Mouse (Mus musculus): ENCODE data around the gene Fam205c. TPM values are rescaled to one million over a fixed set of nuclear protein-coding genes. Genes with fewer than 3 reads are reported as not detected.

The Fam205c gene
- polyA plus RNA-seq, 1 experiment from 2014 or later: 0.42 TPM

DNA sequence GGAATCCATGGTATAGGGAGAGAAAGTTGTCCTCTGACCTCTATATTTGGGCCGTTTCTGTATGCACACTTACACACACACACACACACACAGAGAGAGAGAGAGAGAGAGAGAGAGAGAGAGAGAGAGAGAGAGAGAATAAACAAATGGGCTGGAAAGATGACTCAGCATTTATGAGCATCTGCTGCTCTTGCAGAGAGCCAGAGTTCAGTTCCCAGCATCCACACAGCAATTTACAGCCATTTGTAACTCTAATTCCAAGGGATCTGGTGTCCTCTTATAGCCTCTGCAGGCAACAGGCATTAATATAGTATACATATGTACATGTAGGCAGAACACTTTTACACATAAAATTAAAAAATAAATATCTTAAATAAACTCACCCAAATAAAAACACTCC is 29.9 kb upstream of the Fam205c start:
- no peak overlapping the region for H3K27ac ChIP-seq
- H3K9me3 ChIP-seq: no peaks in the 10 kb centered on the region
- H3K36me3 ChIP-seq: no peaks in the 10 kb centered on the region
- 0 out of 2 replicates have a peak, but pooled peaks cover 3% of the 10 kb centered on the region for H3K27me3 ChIP-seq (replicated peaks)
- no peak overlapping the region for H3K4me3 ChIP-seq (replicated peaks)
- no peak overlapping the region for H3K9ac ChIP-seq
- no peaks in the 10 kb centered on the region for H3K4me1 ChIP-seq
- no peak for ATAC-seq (ENCODE audit: insufficient read depth, low FRiP score, low read depth)
- 19% methylated on average over 1 of the region's 1 CpGs for WGBS
- H3K4me2 ChIP-seq: no peak overlapping the region

DNA sequence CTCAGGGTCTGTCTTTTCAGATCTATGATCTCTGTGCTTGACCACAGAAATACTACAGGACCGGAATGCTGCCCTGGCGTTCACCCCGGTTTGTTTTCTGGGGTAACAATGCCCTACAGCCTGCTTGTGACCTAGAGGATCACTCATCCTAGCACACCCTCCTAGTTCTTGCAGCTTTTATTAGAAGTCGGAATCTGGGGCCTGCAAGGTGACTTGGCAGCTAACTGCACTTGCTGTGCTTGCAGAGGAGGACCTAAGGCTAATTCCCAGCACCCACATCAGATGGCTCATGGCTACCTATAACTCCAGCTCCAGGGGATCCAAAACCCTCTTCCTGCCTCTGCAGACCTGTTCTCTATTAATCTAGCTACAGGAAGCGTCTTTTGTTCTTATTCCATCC is 28.7 kb upstream of the Fam205c start:
- Histone ChIP-seq H3K27ac (no peak overlapping the region), H3K4me3 (replicated peaks) (no peak overlapping the region), H3K36me3 (no peaks in the 10 kb centered on the region), H3K27me3 (replicated peaks) (0 out of 2 replicates have a peak, but pooled peaks cover 3% of the 10 kb centered on the region), H3K9ac (no peak overlapping the region), H3K9me3 (no peaks in the 10 kb centered on the region), H3K4me1 (no peaks in the 10 kb centered on the region), H3K4me2 (no peak overlapping the region)
- WGBS: 84% methylated on average over 5 of the region's 5 CpGs
- ATAC-seq (ENCODE audit: insufficient read depth, low FRiP score, low read depth): no peak

DNA sequence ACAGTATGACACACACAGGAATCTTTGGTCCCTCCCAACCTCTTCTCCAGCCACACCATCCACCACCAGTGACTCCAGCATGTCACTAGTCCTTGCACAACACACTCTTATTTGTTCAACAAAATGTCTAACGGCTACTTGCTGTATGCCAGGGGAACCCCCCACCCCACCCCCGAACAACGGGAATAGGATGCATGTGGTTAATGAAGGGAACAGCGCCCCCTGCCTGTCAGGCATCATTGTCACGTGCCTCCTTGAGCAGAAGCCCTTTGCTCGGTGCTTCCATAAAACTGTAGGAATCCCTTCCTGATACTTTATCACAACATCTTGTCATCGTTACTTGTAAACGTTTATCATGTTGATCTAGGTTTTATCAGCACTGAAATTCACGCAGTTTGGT is 28.1 kb upstream of the Fam205c start:
- H3K4me1 ChIP-seq: no peaks in the 10 kb centered on the region
- H3K9ac ChIP-seq: no peak overlapping the region
- no peaks in the 10 kb centered on the region for H3K9me3 ChIP-seq
- H3K4me3 ChIP-seq (replicated peaks): no peak overlapping the region
- H3K36me3 ChIP-seq: no peaks in the 10 kb centered on the region
- H3K27me3 ChIP-seq (replicated peaks): 0 out of 2 replicates have a peak, but pooled peaks cover 3% of the 10 kb centered on the region
- no peak overlapping the region for H3K4me2 ChIP-seq
- no peak overlapping the region for H3K27ac ChIP-seq
- 47% methylated on average over 9 of the region's 9 CpGs for WGBS
- ATAC-seq (ENCODE audit: insufficient read depth, low FRiP score, low read depth): no peak

DNA sequence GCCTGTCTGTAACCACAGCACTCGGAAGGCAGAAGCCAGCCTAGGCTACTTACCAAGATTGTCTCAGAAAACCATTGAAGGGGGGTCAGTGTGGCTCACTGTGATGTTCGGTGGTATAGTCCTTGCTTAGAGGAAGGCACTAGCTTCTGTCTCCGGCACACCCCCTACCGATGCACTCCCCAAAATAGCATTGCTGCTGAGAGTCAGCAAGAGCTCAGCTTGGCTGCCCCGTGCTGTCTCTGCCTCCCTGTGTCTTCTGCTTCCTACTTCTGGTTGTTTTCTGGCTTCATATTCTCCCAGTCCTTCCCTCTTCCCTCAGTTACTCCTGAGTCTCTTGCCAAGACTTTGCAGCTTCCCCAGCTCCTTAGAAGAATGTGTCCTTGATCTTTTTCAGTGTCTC is 26.8 kb upstream of the Fam205c start:
- Histone ChIP-seq H3K36me3 (no peaks in the 10 kb centered on the region), H3K4me2 (no peak overlapping the region), H3K27ac (no peak overlapping the region), H3K9ac (no peak overlapping the region), H3K27me3 (replicated peaks) (0 out of 2 replicates have a peak, but pooled peaks cover 3% of the 10 kb centered on the region), H3K4me1 (no peaks in the 10 kb centered on the region), H3K9me3 (no peaks in the 10 kb centered on the region), H3K4me3 (replicated peaks) (no peak overlapping the region)
- ATAC-seq (ENCODE audit: insufficient read depth, low FRiP score, low read depth): no peak
- 65% methylated on average over 5 of the region's 5 CpGs for WGBS

DNA sequence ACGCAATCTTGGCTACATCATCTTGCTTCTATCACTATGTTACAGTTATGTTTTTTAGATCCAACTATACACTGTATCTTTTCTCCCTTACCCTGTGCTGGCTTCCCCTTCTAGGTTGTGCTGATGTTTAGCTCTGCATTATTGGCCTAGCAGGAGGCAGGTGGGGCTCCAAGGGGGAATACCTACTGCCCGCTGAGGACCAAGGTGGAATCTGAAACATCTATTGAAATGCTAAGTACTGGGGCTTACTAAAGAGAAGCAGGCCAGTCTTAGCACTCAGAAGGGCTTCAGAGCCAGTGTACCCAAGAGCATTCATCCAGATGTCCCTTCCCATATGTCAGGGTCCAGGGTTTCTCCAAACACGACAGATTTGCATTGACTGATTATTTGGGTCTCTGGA is 24.9 kb upstream of the Fam205c start:
- 0 out of 2 replicates have a peak, but pooled peaks cover 3% of the 10 kb centered on the region for H3K27me3 ChIP-seq (replicated peaks)
- H3K4me3 ChIP-seq (replicated peaks): no peak overlapping the region
- no peaks in the 10 kb centered on the region for H3K4me1 ChIP-seq
- H3K27ac ChIP-seq: no peak overlapping the region
- H3K4me2 ChIP-seq: no peak overlapping the region
- H3K9ac ChIP-seq: no peak overlapping the region
- WGBS: 37% methylated on average over 3 of the region's 3 CpGs
- no peaks in the 10 kb centered on the region for H3K9me3 ChIP-seq
- no peak for ATAC-seq (ENCODE audit: insufficient read depth, low FRiP score, low read depth)
- no peaks in the 10 kb centered on the region for H3K36me3 ChIP-seq

DNA sequence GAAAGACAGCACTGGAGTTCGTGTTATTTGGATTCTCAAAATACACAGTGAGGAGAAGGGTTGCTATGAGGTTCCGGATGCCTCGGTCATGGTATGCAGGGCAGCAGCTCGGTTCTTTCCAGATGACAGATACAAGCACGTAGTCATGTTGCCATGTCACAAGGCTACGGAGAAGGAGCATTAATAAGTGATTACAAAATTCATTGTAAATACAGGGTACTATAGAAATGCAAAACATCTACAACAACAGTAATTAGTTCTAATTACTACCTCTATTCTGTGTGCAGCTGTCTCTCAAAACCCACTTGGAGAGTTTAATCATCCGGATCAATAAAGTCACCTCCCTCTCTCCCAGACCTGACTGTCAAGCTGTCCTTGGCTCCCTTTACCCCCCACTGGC is 21.1 kb upstream of the Fam205c start:
- Histone ChIP-seq H3K27me3 (replicated peaks) (no peaks in the 10 kb centered on the region), H3K36me3 (no peaks in the 10 kb centered on the region), H3K27ac (no peak overlapping the region), H3K9me3 (no peaks in the 10 kb centered on the region), H3K4me2 (no peak overlapping the region), H3K4me1 (no peaks in the 10 kb centered on the region), H3K9ac (no peak overlapping the region), H3K4me3 (replicated peaks) (no peak overlapping the region)
- ATAC-seq (ENCODE audit: insufficient read depth, low FRiP score, low read depth): no peak
- 71% methylated on average over 7 of the region's 7 CpGs for WGBS

DNA sequence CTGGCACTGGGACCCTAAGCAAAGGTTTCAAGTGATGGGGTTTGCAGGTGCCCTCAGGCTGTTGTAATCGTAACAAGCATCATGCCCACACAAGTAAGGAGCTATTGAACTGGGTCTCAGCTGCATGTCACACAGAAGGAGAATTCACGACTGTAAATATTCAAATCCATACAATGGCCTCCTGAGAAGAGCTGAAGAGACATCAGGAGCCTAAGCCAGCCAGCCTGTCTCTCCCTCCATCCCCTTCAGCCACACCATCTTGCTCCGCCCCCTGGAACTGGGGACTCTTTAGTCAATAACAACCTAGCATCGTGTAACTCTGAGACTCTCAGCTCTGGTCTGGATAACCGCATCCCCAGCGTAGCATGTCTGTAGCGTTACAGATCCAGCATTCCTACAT is 17.1 kb upstream of the Fam205c start:
- ATAC-seq (ENCODE audit: insufficient read depth, low FRiP score, low read depth): no peak
- Histone ChIP-seq H3K9ac (no peak overlapping the region), H3K27ac (no peak overlapping the region), H3K4me1 (no peaks in the 10 kb centered on the region), H3K9me3 (no peaks in the 10 kb centered on the region), H3K4me3 (replicated peaks) (no peak overlapping the region), H3K4me2 (no peak overlapping the region), H3K36me3 (no peaks in the 10 kb centered on the region), H3K27me3 (replicated peaks) (no peaks in the 10 kb centered on the region)
- 69% methylated on average over 7 of the region's 7 CpGs for WGBS

DNA sequence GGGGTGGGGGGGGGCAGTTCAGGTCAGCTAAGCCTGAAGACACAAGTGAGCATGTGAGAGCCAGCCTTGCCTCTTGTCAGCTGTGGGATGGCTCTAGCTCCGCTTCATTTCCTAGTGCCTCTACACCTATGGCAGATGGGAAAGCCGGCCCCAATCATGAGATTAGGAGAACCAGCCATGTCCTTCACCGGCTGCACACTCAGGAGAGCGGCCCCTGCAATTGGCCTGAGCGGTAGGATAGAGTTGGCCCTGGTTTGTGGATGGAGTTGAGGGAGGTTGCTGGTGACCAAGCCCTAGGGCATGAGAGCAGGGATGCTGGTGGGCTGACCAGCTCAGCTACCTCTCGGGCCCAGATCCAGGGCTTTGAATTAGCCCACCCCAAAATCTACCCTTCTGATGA is 14.8 kb upstream of the Fam205c start:
- H3K27me3 ChIP-seq (replicated peaks): no peaks in the 10 kb centered on the region
- H3K9me3 ChIP-seq: no peaks in the 10 kb centered on the region
- no peak overlapping the region for H3K4me2 ChIP-seq
- WGBS: 92% methylated on average over 6 of the region's 6 CpGs
- no peak overlapping the region for H3K9ac ChIP-seq
- H3K27ac ChIP-seq: no peak overlapping the region
- H3K4me1 ChIP-seq: no peaks in the 10 kb centered on the region
- no peaks in the 10 kb centered on the region for H3K36me3 ChIP-seq
- no peak overlapping the region for H3K4me3 ChIP-seq (replicated peaks)
- ATAC-seq (ENCODE audit: insufficient read depth, low FRiP score, low read depth): no peak

DNA sequence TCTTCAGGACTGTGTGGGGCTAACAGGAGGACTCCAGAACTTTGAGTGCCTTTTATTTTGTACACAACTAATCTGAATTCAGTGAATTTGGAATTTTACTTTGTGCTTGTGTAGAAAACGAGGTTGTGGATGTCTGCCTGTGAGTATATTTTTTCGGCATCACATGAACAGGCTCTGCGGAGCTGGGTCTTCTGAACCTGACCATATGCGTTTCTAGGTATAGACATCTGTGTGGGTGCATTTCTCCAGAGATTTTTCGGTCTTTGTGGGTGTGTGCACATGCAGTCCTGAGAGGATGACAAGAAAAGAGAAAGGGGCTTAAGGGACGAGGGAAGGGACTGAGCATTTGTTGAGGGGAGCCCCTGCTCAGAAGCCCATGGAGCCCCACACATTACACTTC is 12.9 kb upstream of the Fam205c start:
- ATAC-seq (ENCODE audit: insufficient read depth, low FRiP score, low read depth): no peak

DNA sequence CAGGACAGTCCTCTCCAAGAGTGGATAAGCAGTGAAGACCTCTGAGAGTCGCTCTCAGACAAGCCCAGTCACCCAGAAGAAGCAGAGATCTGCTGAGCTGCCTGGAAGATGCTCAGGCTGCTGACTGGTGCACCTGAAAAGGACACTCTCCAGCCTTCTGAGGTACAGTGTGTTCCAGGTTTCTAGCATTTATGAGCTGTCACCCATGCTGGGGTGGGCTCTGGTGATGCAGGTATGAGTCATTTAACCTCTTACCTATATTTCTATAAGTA is 6.6 kb upstream of the Fam205c start:
- no peak overlapping the region for H3K27ac ChIP-seq
- no peak for ATAC-seq (ENCODE audit: insufficient read depth, low FRiP score, low read depth)
- 37% methylated on average over 1 of the region's 1 CpGs for WGBS
- no peaks in the 10 kb centered on the region for H3K4me1 ChIP-seq
- H3K4me2 ChIP-seq: no peak overlapping the region
- H3K27me3 ChIP-seq (replicated peaks): no peaks in the 10 kb centered on the region
- no peak overlapping the region for H3K9ac ChIP-seq
- no peak overlapping the region for H3K4me3 ChIP-seq (replicated peaks)
- H3K9me3 ChIP-seq: no peaks in the 10 kb centered on the region
- H3K36me3 ChIP-seq: no peaks in the 10 kb centered on the region

More for the DNA sequence above, 12.9 kb upstream of the Fam205c start:
- Histone ChIP-seq H3K4me2 (no peak overlapping the region), H3K27ac (no peak overlapping the region), H3K27me3 (replicated peaks) (no peaks in the 10 kb centered on the region), H3K4me1 (no peaks in the 10 kb centered on the region), H3K36me3 (no peaks in the 10 kb centered on the region), H3K9ac (no peak overlapping the region), H3K9me3 (no peaks in the 10 kb centered on the region), H3K4me3 (replicated peaks) (no peak overlapping the region)
- WGBS: 89% methylated on average over 6 of the region's 6 CpGs

DNA sequence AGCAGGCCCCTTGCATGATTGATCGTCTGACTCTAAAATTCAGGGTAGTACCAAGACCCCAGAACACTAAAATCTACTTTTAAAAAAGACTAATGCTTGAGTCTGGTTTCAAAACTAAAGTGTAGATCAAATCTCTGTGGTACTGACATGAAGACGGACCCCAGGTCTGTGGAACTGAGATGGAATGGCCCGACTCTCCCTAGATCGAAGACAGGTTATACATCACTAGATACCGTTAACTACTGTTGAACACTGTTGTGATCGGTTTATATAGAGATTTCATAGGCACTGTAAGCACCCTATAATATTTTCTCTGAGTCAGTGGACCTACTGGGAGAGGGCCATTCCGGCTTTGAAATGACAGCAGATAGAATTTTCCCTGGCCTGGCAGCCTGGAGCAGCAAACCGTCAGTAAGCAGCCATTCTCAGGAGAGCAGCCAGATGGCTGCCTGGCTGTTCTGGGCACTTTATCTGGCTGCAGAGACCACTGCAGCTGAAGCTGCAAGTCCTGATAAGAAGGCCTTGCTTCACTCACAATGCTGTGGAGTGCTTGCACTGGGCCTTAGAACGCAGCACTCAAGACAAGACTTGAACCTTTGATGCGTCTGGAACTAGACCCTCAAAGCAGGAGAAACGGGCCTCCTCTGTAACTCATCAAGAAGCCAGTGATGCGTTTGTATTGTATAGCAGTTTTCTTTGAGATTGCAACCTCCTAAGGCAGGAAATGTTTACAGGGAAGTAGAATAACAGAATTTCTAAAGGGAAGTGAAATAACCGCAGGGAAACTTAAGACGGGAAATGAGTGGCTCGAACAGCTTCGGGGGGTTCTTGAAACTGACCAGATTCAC is 6.0 kb upstream of the Fam205c start:
- H3K36me3 ChIP-seq: no peaks in the 10 kb centered on the region
- H3K27ac ChIP-seq: no peak overlapping the region
- no peak overlapping the region for H3K4me3 ChIP-seq (replicated peaks)
- no peaks in the 10 kb centered on the region for H3K9me3 ChIP-seq
- no peak overlapping the region for H3K4me2 ChIP-seq
- H3K9ac ChIP-seq: no peak overlapping the region
- ATAC-seq (ENCODE audit: insufficient read depth, low FRiP score, low read depth): peak; percentile 91
- WGBS: 72% methylated on average over 16 of the region's 16 CpGs
- no peaks in the 10 kb centered on the region for H3K4me1 ChIP-seq
- no peaks in the 10 kb centered on the region for H3K27me3 ChIP-seq (replicated peaks)

DNA sequence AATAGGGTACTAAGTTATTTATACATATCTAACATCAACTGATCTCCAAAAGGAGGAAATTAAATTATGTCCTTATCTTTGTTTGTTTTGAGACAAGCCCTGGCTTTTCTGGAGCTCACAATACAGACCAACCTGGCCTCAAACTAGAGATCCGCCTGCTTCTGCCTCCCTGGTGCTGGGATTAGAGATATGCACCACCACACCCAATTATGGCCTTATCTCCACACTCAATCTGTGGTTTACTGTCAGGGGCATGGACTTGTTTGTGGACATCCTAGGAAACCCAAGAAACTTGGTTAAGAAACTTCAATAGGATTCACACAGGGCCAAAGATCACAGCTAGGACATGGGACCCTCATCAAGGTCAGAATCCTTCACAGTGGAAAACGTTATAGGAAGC is 3.6 kb upstream of the Fam205c start:
- H3K4me3 ChIP-seq (replicated peaks): no peak overlapping the region
- no peaks in the 10 kb centered on the region for H3K27me3 ChIP-seq (replicated peaks)
- H3K36me3 ChIP-seq: no peaks in the 10 kb centered on the region
- H3K4me1 ChIP-seq: no peaks in the 10 kb centered on the region
- H3K9ac ChIP-seq: no peak overlapping the region
- no peaks in the 10 kb centered on the region for H3K9me3 ChIP-seq
- H3K27ac ChIP-seq: no peak overlapping the region
- H3K4me2 ChIP-seq: no peak overlapping the region
- ATAC-seq (ENCODE audit: insufficient read depth, low FRiP score, low read depth): peak; percentile 45; the same call in 1 of the 2 replicates
- 72% methylated on average over 2 of the region's 2 CpGs for WGBS

Data from stomach, embryonic 15.5 days (tissue).